Mouse (Mus musculus): ENCODE data around the gene I0C0044D17Rik. TPM values are rescaled to one million over a fixed set of nuclear protein-coding genes. Genes with fewer than 3 reads are reported as not detected.

Gene I0C0044D17Rik
- polyA plus RNA-seq, 2 experiments, result not detected

GRCm38 (mm10) chr4:98790721-98791120, 32.9 kb downstream of the I0C0044D17Rik start:
- no peak overlapping the region for H3K4me3 ChIP-seq (ENCODE audit: insufficient read depth in 1 of 2, low read depth in 2 of 2, low read length in 2 of 2)
- H3K4me1 ChIP-seq (replicated peaks; ENCODE audit: control insufficient read depth in 2 of 2, insufficient read depth in 2 of 2, low read length in 1 of 2), result peaks cover 0 to 3% of the 10 kb centered on the region in 2 experiments; a peak in 2 of 4 replicates
- TF ChIP-seq EP300 (IDR thresholded peaks at IDR 0.05; ENCODE audit: low read depth) (no peak), CTCF (IDR thresholded peaks at IDR 0.05; ENCODE audit: low read depth) (no peak)
- ATAC-seq (ENCODE audit: insufficient read depth) (no peak), DNase-seq (ENCODE audit: low read depth in 3 of 3, low spot score in 3 of 3) (no peak)
- no peak overlapping the region for H3K27ac ChIP-seq
- no peaks in the 10 kb centered on the region for H3K27me3 ChIP-seq (ENCODE audit: control insufficient read depth, insufficient read depth, low read length)
- no peaks in the 10 kb centered on the region for H3K36me3 ChIP-seq (replicated peaks; ENCODE audit: control insufficient read depth, insufficient read depth, low read depth)
- 40% methylated on average over 1 of the region's 1 CpGs for WGBS (ENCODE audit: insufficient replicate concordance)
- H3K4me2 ChIP-seq (ENCODE audit: low read depth), result no peak overlapping the region
- no peaks in the 10 kb centered on the region for H3K9me3 ChIP-seq (ENCODE audit: control insufficient read depth, low read length)
- no peak overlapping the region for H3K9ac ChIP-seq (replicated peaks)

- 7% methylated on average over 10 of the region's 10 CpGs for WGBS (ENCODE audit: insufficient replicate concordance)
- no peak for DNase-seq (ENCODE audit: low read depth in 3 of 3, low spot score in 3 of 3)
- Histone ChIP-seq H3K27ac (no peak overlapping the region), H3K9ac (replicated peaks) (no peak overlapping the region), H3K36me3 (replicated peaks; ENCODE audit: control insufficient read depth, insufficient read depth, low read depth) (no peaks in the 10 kb centered on the region), H3K27me3 (ENCODE audit: control insufficient read depth, insufficient read depth, low read length) (no peaks in the 10 kb centered on the region), H3K4me1 (replicated peaks; ENCODE audit: control insufficient read depth in 2 of 2, insufficient read depth in 2 of 2, low read length in 1 of 2) (peaks cover 0 to 3% of the 10 kb centered on the region in 2 experiments; a peak in 2 of 4 replicates), H3K4me2 (ENCODE audit: low read depth) (peak overlapping the region; percentile 6; the same call in 1 of the 2 replicates), H3K9me3 (ENCODE audit: control insufficient read depth, low read length) (no peaks in the 10 kb centered on the region), H3K4me3 (ENCODE audit: insufficient read depth in 1 of 2, low read depth in 2 of 2, low read length in 2 of 2) (no peak overlapping the region)
- TF ChIP-seq EP300 (IDR thresholded peaks at IDR 0.05; ENCODE audit: low read depth) (no peak), CTCF (IDR thresholded peaks at IDR 0.05; ENCODE audit: low read depth) (no peak)
- ATAC-seq (ENCODE audit: insufficient read depth), result no peak
Observed at GRCm38 (mm10) chr4:98789861-98790311, 33.8 kb downstream of the I0C0044D17Rik start.

- Histone ChIP-seq H3K4me3 (ENCODE audit: insufficient read depth in 1 of 2, low read depth in 2 of 2, low read length in 2 of 2) (no peak overlapping the region), H3K4me2 (ENCODE audit: low read depth) (peak overlapping the region; percentile 6; the same call in 1 of the 2 replicates), H3K27ac (no peak overlapping the region), H3K27me3 (ENCODE audit: control insufficient read depth, insufficient read depth, low read length) (no peaks in the 10 kb centered on the region), H3K4me1 (replicated peaks; ENCODE audit: control insufficient read depth in 2 of 2, insufficient read depth in 2 of 2, low read length in 1 of 2) (peaks cover 0 to 3% of the 10 kb centered on the region in 2 experiments; a peak in 2 of 4 replicates), H3K36me3 (replicated peaks; ENCODE audit: control insufficient read depth, insufficient read depth, low read depth) (no peaks in the 10 kb centered on the region), H3K9ac (replicated peaks) (no peak overlapping the region), H3K9me3 (ENCODE audit: control insufficient read depth, low read length) (no peaks in the 10 kb centered on the region)
- no peak for DNase-seq (ENCODE audit: low read depth in 3 of 3, low spot score in 3 of 3)
- TF ChIP-seq CTCF (IDR thresholded peaks at IDR 0.05; ENCODE audit: low read depth) (no peak), EP300 (IDR thresholded peaks at IDR 0.05; ENCODE audit: low read depth) (no peak)
- WGBS (ENCODE audit: insufficient replicate concordance), result 56% methylated on average over 7 of the region's 7 CpGs
- ATAC-seq (ENCODE audit: insufficient read depth), result no peak
Observed at GRCm38 (mm10) chr4:98789133-98789765, 34.4 kb downstream of the I0C0044D17Rik start.

GRCm38 (mm10) chr4:98786281-98786680, 37.4 kb downstream of the I0C0044D17Rik start:
- TF ChIP-seq EP300 (IDR thresholded peaks at IDR 0.05; ENCODE audit: low read depth), result no peak
- TF ChIP-seq CTCF (IDR thresholded peaks at IDR 0.05; ENCODE audit: low read depth), result no peak
- no peak for ATAC-seq (ENCODE audit: insufficient read depth)
- Histone ChIP-seq H3K9ac (replicated peaks) (no peak overlapping the region), H3K4me3 (ENCODE audit: insufficient read depth in 1 of 2, low read depth in 2 of 2, low read length in 2 of 2) (no peak overlapping the region), H3K27me3 (ENCODE audit: control insufficient read depth, insufficient read depth, low read length) (no peaks in the 10 kb centered on the region), H3K9me3 (ENCODE audit: control insufficient read depth, low read length) (no peaks in the 10 kb centered on the region), H3K27ac (no peak overlapping the region), H3K4me2 (ENCODE audit: low read depth) (no peak overlapping the region), H3K4me1 (replicated peaks; ENCODE audit: control insufficient read depth in 2 of 2, insufficient read depth in 2 of 2, low read length in 1 of 2) (peaks cover 0 to 3% of the 10 kb centered on the region in 2 experiments; a peak in 2 of 4 replicates), H3K36me3 (replicated peaks; ENCODE audit: control insufficient read depth, insufficient read depth, low read depth) (no peaks in the 10 kb centered on the region)
- no peak for DNase-seq (ENCODE audit: low read depth in 3 of 3, low spot score in 3 of 3)
- WGBS (ENCODE audit: insufficient replicate concordance), result 40% methylated on average over 3 of the region's 3 CpGs

GRCm38 (mm10) chr4:98785851-98786250, 37.8 kb downstream of the I0C0044D17Rik start:
- DNase-seq (ENCODE audit: low read depth in 3 of 3, low spot score in 3 of 3), result no peak
- no peaks in the 10 kb centered on the region for H3K9me3 ChIP-seq (ENCODE audit: control insufficient read depth, low read length)
- H3K4me3 ChIP-seq (ENCODE audit: insufficient read depth in 1 of 2, low read depth in 2 of 2, low read length in 2 of 2), result no peak overlapping the region
- TF ChIP-seq EP300 (IDR thresholded peaks at IDR 0.05; ENCODE audit: low read depth), result no peak
- no peak for TF ChIP-seq CTCF (IDR thresholded peaks at IDR 0.05; ENCODE audit: low read depth)
- WGBS (ENCODE audit: insufficient replicate concordance), result 23% methylated on average over 8 of the region's 8 CpGs
- no peak overlapping the region for H3K4me2 ChIP-seq (ENCODE audit: low read depth)
- H3K27me3 ChIP-seq (ENCODE audit: control insufficient read depth, insufficient read depth, low read length), result no peaks in the 10 kb centered on the region
- H3K36me3 ChIP-seq (replicated peaks; ENCODE audit: control insufficient read depth, insufficient read depth, low read depth), result no peaks in the 10 kb centered on the region
- no peak overlapping the region for H3K27ac ChIP-seq
- ATAC-seq (ENCODE audit: insufficient read depth), result no peak
- peaks cover 0 to 3% of the 10 kb centered on the region in 2 experiments; a peak in 2 of 4 replicates for H3K4me1 ChIP-seq (replicated peaks; ENCODE audit: control insufficient read depth in 2 of 2, insufficient read depth in 2 of 2, low read length in 1 of 2)
- no peak overlapping the region for H3K9ac ChIP-seq (replicated peaks)

Measured in liver, embryonic 14.5 days (tissue).